Mouse (Mus musculus): ENCODE results near the gene Hist1h2bl.

The Hist1h2bl gene

GRCm38 (mm10) chr13:21722373-21722925 lies 6.5 kb upstream of the Hist1h2bl start:
- DNase-seq (ENCODE audit: low spot score) = peak; percentile 58

- DNase-seq (ENCODE audit: low spot score) = peak; percentile 97
Measured at GRCm38 (mm10) chr13:21721757-21722372, 5.9 kb upstream of the Hist1h2bl start, which contains the start of gene Hist1h2bm. TSS of gene Hist1h2bm (plus strand) at chr13:21722044.

- peak; percentile 43 for DNase-seq (ENCODE audit: low spot score)
Measured at GRCm38 (mm10) chr13:21721107-21721756, 5.3 kb upstream of the Hist1h2bl start.

- DNase-seq (ENCODE audit: low spot score) = no peak
Measured at GRCm38 (mm10) chr13:21718381-21719080, 2.6 kb upstream of the Hist1h2bl start.

- peak; percentile 94 for DNase-seq (ENCODE audit: low spot score)
Measured at GRCm38 (mm10) chr13:21717397-21718357, 1.7 kb upstream of the Hist1h2bl start, which contains the start of gene Hist1h3h. TSS of gene Hist1h3h (plus strand) at chr13:21717659.

- peak; percentile 62 for DNase-seq (ENCODE audit: low spot score)
Measured at GRCm38 (mm10) chr13:21716540-21717391, 823 bp upstream of the Hist1h2bl start.

- DNase-seq (ENCODE audit: low spot score) = peak; percentile 46
Measured at GRCm38 (mm10) chr13:21715131-21715863, 646 bp downstream of the Hist1h2bl start.

- DNase-seq (ENCODE audit: low spot score) = peak; percentile 84
Measured at GRCm38 (mm10) chr13:21714725-21715124, 1.2 kb downstream of the Hist1h2bl start.

GRCm38 (mm10) chr13:21711698-21712097 lies 4.2 kb downstream of the Hist1h2bl start:
- DNase-seq (ENCODE audit: low spot score) = no peak

GRCm38 (mm10) chr13:21710821-21711525 lies 5.0 kb downstream of the Hist1h2bl start:
- DNase-seq (ENCODE audit: low spot score) = peak; percentile 91

GRCm38 (mm10) chr13:21710031-21710711 lies 5.8 kb downstream of the Hist1h2bl start:
- DNase-seq (ENCODE audit: low spot score) = peak; percentile 93

GRCm38 (mm10) chr13:21706669-21707068 lies 9.3 kb downstream of the Hist1h2bl start:
- no peak for DNase-seq (ENCODE audit: low spot score)

GRCm38 (mm10) chr13:21697811-21698210 lies 18.1 kb downstream of the Hist1h2bl start, which contains the start of gene Olfr1359:
TSS of gene Olfr1359 (plus strand) at chr13:21698111.
- no peak for DNase-seq (ENCODE audit: low spot score)

GRCm38 (mm10) chr13:21677305-21677704 lies 38.6 kb downstream of the Hist1h2bl start, which contains the start of gene Olfr1360:
TSS of gene Olfr1360 (minus strand) at chr13:21677405.
- no peak for DNase-seq (ENCODE audit: low spot score)
